Mouse (Mus musculus) cerebellum, adult 18-20 months (tissue): Measurements from ENCODE around the gene Dlx1.
A peak's percentile ranks its signal among the peaks of the same experiment; 100 is the strongest.

Experiments used
- DNase-seq, 2 experiments: peaks; one replicate each; pipeline ENCODE4 v3.0.0; 2021

Dlx1 gene

GRCm38 (mm10) chr2:71528714-71529510 lies 999 bp downstream of the Dlx1 start:
- peak in 1 of 2 experiments; percentile 7 for DNase-seq

GRCm38 (mm10) chr2:71529511-71530351 lies 1.8 kb downstream of the Dlx1 start:
- peak in 1 of 2 experiments; percentile 16 for DNase-seq

- peak in 1 of 2 experiments; percentile 6 for DNase-seq
These were observed 2.6 kb downstream of the Dlx1 start for GRCm38 (mm10) chr2:71530391-71531123.

GRCm38 (mm10) chr2:71531124-71531590 lies 3.2 kb downstream of the Dlx1 start:
- peak in 1 of 2 experiments; percentile 4 for DNase-seq

GRCm38 (mm10) chr2:71531990-71532970 lies 4.4 kb downstream of the Dlx1 start:
- no peak for DNase-seq

- DNase-seq: no peak
These were observed 5.2 kb downstream of the Dlx1 start for GRCm38 (mm10) chr2:71533094-71533493.

GRCm38 (mm10) chr2:71534242-71535052 lies 6.5 kb downstream of the Dlx1 start:
- no peak for DNase-seq

- DNase-seq: no peak
These were observed 12.9 kb downstream of the Dlx1 start for GRCm38 (mm10) chr2:71540611-71541417.

- DNase-seq: no peak
These were observed 13.7 kb downstream of the Dlx1 start for GRCm38 (mm10) chr2:71541418-71542226.

GRCm38 (mm10) chr2:71542227-71542815 lies 14.4 kb downstream of the Dlx1 start:
- no peak for DNase-seq

GRCm38 (mm10) chr2:71542816-71543301 lies 14.9 kb downstream of the Dlx1 start:
- no peak for DNase-seq

GRCm38 (mm10) chr2:71543531-71543930 lies 15.6 kb downstream of the Dlx1 start:
- no peak for DNase-seq

- no peak for DNase-seq
These were observed 16.0 kb downstream of the Dlx1 start for GRCm38 (mm10) chr2:71543948-71544347.

GRCm38 (mm10) chr2:71544391-71545285 lies 16.7 kb downstream of the Dlx1 start:
- DNase-seq: no peak

- no peak for DNase-seq
These were observed 17.5 kb downstream of the Dlx1 start for GRCm38 (mm10) chr2:71545401-71545881.

GRCm38 (mm10) chr2:71545882-71546639 lies 18.1 kb downstream of the Dlx1 start:
- DNase-seq: no peak
